Mouse (Mus musculus) heart, adult 9 months (tissue): ENCODE measurements around the gene Cntn1.
"Not testable (repeated sequence)": the region's sequence is repeated elsewhere in the genome, so short reads cannot be mapped to it uniquely, and the experiment has no call there.

Source experiments
- DNase-seq, 2 experiments: peaks; one replicate each; pipeline ENCODE4 v3.0.0; 2022; ENCODE audit warnings: low spot score in 2 of 2

The Cntn1 gene

DNA sequence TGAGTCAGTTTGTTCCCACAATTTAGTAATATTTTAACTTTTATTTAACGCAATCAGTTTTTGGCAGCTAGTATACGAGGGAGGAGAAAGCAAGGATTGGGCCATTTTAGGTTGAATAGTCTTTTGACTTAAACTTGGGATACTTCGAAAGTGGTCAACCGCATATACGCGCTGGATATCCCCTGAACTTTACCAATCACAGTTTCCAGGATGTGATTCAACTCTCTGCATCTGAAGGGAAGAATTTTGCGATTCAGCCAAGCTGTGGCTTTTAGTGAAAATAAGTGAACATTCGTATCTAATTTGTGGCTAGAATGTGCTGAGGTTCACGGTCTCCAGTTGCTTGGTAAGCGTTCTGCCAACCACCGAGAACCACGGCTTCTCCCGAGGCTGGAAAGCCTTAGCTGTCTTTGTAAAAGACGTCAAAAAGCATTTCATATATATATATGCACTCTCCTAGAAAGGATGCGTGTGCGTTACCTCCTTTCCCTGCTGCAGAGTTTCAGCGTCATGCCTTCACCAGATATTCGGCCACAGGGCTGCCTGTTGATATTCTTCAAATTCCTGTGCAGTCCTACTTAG, 217.9 kb downstream of the Cntn1 start:
- DNase-seq: no peak

DNA sequence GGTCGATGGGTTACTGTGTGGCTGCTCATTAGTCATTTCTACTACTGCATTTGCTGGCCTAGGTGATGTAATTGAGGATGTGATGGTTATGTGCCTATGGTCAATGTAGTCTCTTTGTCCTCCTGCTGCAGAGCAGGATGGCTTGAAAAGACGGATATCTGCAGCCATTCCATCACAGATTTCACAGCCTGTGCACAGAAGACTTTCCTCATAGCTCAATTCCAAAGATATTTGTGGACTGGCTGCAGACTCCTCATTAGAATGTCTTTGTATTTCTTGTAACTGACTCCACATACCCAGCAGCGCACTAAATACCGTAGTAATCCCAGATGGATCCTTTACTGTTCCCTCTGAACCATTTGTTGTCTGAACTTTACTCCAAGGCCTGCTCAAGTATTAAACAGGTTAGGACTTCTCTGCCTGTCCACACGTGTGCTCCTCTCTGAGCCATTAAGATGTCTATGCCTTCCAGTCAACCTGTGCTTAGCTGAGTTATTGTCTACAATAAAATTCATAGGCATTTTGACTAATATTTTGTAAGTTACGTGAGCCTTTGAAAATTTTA, 220.9 kb downstream of the Cntn1 start:
- DNase-seq: no peak

DNA sequence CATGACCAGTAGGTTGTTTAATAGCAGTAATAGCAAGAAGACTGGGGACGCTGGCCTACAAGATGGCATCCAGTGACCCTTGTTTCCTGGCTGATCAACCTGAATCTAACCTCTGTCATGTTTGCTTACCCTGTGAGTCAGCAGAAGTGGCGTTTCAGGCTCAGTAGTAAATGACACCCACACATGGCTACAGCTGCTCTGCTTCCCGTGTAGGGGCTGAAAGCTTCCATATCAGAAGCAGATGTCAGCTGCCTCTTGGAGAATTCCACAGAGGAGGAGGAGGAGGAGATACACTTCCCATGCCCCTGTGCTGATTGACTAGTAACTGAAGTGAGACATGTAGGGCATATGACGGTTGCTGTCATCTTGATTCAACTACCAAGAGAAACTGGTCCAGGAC, 225.9 kb downstream of the Cntn1 start:
- DNase-seq: no peak

DNA sequence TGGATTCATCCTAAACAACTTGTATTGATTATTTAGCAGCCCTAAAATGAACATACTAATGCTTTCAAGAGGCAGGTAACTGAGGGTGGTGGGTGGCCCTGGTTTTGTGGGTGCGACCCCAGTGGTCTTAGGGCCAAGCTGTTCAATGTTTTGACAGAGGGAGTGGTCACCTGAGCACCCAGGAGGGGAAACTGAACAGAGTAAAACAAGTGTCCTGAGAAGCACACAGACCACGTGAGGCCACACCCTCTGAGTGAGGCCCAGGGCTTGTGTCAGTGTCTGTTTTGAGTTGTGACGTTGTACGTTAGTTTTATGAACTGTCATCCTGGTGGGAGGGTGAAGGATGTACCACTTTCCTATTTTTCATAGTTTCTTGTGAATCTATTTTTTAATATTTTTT, 227.0 kb downstream of the Cntn1 start:
- no peak for DNase-seq

DNA sequence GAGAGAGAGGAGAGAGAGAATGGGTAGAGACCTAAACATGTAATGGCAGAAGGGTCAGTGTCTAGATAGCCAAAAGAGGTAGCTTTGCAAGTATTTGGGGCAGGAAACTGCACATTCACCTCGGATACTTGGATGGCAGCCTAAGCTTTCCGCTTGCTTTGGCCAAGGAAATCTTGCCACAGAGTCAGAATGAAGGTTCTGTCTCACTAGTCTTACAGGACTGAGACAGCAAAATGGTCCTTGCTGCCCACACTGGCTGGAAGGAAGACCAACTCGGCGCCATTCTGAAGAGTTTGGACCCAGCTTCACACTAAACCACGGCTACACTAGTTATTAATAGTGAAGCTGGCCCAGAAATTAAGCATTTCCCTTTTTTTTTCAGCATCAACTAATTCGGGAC, 230.0 kb downstream of the Cntn1 start:
- DNase-seq: no peak

DNA sequence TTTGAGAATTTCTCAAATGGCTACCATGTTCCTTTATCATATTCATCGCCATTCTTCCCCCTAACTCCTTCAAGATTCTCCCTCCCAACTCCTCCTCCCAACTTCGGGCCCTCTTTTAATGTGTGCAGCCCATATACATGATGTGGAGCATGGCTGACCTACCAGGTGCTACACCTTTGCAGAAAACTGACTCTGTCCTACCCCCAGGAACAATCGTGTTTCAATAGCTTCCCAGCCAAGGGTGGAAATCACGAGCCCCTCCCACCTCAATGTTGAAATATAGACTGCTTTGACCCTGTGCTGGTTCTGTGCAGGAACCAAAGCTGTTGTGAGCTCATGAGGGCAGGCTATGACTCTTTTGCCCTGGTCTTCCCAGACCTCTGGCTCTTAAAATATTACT, 236.7 kb downstream of the Cntn1 start:
- no peak for DNase-seq

DNA sequence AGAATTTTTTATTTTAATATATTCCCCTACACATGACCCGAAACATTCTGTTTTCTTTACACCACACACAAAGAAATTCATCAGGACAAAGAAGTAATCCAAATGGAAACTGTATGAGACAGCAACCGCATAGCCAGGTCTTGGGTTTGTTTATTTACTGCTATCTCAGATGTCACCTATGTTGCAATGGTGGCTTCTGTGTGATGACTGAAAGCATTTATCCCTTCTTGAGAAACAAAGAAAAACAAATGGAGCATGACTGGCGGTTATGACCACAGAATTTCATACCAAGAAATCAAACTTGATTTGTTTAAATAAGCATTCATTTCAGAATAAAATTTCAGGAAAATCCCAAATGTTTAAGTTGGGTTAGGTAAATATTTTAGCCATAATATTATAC, 245.5 kb downstream of the Cntn1 start:
- DNase-seq: no peak

DNA sequence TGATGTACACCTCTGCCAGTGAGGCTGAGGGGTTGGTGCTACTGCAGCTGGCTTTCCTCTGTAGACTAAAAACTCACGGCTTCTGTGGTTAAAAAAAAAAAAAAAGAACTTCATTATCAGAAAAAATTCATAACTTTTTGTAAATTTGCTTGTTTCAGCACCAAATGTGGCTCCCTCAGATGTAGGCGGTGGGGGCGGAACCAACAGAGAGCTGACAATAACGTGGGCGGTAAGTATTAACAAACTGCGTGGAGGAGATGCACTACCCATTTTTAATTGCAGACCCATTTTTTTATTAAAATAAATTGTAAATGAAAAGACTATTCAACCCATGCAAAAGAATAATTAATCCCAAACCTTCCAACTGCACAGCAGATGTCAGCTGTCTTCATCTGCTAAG, 251.8 kb downstream of the Cntn1 start:
- no peak for DNase-seq

DNA sequence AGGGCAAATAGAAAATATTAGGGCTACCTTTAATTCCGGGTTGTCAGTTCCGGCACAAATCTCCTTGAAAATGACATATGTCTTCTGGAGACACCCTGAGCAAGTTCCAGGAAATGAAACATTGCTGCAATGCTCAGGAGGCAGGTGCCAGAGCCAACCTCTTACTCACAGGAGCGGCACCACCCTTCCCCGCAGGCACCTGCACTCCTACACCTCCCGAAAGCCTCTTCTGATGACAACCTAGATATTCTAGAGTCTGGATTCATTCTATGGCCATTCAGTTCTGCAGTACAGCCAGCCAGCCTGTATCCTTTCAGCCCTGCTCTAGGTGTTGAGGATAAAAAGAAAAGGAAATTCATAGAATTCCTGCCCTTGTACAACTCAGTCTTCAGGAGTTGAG, 253.3 kb downstream of the Cntn1 start:
- DNase-seq: no peak

DNA sequence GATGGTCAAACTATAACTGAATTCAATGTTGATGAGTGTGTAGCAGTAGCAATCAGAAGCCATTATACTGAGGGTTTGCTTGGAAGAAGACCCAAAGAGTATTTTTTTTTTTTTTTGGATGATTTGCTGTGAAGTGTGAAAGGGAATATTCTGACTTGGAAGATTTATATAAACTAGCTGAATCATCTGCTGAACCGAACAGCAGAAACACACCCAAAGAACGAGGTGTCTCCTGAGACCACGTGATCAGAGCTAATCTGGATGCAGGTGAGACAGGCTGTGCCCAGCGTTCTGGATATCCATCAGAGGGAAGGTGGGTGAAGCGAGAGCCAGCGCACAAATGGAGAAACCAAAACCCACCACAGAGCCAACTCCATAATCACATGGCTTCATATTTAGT, 271.0 kb downstream of the Cntn1 start:
- no peak for DNase-seq

DNA sequence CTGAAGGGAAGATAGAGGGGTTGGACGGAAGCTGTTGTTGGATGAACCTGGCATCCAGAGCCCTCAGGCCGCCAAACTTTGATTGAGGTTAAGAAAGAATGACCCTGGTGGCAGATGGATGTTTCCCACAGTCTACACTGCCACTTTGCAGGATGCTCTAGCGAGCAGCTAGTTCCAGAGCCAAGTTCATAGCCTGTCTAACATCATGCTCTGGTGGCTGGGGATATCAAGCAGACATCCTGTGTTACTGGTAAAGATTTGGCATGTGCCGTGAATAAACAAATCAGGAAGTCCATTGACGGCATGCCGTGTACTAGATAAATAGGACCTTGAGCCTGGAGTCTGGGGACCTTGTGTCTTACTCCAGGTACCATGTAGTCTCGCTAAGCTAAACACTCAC, 276.1 kb downstream of the Cntn1 start:
- DNase-seq: peak in 1 of 2 experiments; percentile 4

DNA sequence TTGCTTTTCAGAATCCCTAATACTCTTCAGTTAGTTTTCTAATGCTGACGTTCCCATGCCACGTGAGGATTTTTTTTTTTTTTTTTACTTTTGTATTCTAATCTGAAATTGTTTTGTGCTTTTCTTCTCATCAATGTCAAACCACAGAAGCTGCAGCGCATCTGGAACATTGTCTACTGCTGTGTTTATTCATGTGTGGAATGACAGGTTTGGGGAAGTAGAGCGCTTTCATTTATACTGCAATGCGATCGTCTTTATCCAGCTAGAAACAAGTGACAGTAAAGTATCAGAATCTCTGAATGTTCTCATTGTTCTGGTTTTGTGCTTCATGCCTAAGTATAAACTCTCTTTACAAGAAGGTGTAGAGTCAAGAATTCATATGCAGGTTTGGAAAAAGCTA, 289.3 kb downstream of the Cntn1 start:
- DNase-seq: no peak

DNA sequence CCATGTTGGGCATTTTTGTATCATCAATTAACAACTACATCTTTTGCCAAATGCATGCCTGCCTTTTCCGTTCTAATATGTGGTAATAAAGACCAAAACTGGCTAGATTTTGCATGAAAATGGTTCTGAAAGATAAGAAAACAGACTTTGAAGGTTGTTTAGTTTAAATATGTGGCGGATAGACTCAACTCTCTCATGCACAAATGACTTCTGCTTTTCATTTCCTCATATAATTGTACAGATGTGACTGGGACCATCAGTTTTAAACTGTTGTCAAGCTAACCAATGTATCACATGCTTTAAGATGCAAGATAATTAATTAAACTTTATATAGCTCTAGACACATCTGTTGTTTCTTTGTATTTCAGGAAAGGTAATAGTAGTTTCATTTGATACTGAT, 290.5 kb downstream of the Cntn1 start:
- DNase-seq: no peak

DNA sequence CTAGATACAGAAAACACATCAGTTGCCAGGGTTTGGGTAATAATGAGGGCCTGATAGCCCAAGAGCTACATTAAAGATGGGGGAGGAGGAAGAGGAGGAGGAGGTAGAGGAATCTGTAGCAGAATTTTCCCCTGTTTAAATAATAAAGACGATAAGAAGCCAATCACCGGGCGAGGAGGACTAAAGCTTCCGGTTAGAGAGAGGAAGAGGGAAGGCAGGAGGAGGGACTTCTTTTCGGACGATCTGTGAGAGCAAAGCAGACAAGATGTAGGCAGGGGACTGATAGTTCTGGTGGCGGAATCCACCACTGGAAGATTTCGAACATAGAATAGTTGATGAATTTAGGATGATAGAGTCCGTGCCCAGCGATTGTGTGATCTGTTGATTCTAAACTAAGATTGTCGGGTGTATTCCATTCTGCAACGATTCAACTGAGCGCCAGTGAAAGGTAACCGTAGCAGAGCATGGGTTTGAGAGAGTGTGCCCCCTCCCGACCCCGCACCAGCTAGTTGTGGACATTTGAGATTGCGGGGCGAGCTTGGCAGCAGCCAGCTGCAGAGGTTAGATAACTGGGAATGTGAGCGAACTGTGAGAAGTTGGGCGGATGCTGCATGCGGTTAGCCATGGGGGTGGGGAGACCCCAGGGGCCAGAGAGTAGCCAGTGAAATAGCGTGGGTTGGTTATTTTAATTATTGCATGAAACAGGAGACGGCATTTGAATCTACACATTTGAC, 293.3 kb downstream of the Cntn1 start:
- DNase-seq: no peak

DNA sequence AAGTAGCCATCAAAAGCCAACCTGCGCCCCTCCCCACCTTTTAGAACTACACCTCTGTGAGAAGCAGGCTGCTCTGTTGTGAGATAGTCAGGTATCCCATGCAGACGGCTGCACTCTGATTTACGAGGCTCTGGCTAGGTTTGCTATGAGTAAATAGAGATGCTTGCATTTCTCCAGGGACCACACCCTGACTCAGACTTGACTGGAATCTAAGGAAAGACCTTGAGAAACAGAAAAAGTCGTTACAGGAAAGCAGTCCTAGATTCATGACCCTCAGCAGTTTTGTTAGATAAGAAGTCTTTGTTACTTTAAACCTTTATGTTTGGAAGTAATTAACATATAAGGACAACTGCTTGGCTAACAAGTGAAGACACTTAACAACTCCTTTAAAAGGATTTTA, 296.5 kb downstream of the Cntn1 start:
- DNase-seq: no peak

DNA sequence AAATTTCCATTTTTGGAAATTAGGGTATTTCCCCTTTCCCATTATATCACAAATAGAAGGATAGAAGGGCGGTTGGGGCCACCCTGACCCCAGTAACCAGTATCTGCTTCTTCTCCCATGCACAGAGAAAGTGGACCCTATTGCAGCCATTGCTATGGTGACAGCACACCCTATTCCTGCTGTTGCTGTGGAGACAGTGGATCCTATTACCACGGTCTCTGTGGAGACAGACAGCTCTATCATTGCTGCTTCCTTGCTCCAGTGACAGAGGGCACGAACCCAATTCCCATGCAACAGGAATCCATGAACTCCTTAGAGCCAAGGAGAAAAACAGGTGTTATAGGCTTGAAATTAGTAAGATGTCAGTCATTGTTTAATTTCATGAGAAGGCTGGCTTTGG, 296.9 kb downstream of the Cntn1 start:
- no peak for DNase-seq

DNA sequence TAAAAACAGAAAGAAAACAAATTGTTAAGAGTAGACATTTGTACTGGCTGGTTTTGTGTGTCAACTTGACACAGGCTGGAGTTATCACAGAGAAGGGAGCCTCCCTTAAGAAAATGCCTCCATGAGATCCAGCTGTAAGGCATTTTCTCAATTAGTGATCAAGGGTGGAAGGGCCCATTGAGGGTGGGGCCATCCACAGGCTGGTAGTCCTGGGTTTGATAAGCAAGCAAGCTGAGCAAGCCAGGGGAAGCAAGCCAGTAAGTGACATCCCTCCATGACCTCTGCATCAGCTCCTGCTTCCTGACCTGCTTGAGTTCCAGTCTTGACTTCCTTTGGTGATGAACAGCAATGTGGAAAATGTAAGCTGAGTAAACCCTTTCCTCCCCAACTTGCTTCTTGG, 297.5 kb downstream of the Cntn1 start:
- DNase-seq: not testable (repeated sequence)

DNA sequence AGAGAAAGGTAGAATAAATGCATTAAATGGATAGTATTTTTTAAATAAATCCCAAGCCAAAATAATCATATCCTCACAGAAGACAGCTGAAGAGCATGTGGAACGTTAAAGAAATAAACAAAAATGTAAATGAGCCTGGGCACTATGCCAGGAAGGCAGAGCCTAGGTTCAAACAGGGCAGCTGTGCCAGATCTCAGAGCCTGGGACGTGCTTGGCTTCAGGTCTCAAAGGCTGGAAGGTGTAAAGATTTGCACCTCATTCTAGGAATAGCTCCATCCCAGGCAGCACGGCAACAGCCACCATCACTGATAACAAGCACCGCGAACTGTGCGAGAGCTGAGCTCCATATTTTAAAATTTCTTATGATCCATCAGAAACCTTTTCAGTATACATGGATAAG, 313.2 kb downstream of the Cntn1 start:
- DNase-seq: peak; percentile 24 to 28

DNA sequence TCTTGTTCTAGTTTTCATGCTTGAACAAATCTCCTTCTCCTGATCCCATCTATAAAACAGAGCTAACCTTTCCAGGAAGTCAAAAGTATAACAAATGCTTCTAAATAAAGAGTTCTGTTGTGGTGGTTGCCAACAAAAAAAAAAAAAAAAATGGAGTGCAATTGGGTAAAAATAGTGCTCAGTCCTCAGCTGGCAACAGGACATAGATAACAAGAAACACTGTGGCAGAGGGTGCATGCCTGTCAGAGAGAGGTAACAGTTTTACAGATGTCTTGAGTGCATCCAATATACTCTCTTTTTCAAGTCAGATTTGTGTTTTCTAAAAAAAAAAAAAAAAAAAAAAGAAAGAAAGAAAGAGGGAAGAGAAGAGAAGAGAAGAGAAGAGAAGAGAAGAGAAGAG, 313.6 kb downstream of the Cntn1 start:
- DNase-seq: no peak
